Mouse (Mus musculus): Measurements from ENCODE around the gene Slc6a5. TPM values are rescaled to one million over a fixed set of nuclear protein-coding genes. Genes with fewer than 3 reads are reported as not detected.
A peak's percentile ranks its signal among the peaks of the same experiment; 100 is the strongest.

Gene Slc6a5
- polyA plus RNA-seq, 1 experiment from 2014 or later, result 0.46 TPM

- Histone ChIP-seq H3K27me3 (ENCODE audit: control insufficient read depth, insufficient read depth, low read length) (no peaks in the 10 kb centered on the region), H3K27ac (replicated peaks; ENCODE audit: low read depth, low read length) (no peak overlapping the region), H3K4me3 (replicated peaks; ENCODE audit: low read depth, low read length) (no peak overlapping the region), H3K36me3 (ENCODE audit: control insufficient read depth, insufficient read depth, low read length) (no peaks in the 10 kb centered on the region), H3K4me1 (ENCODE audit: control insufficient read depth, insufficient read depth, low read length) (no peaks in the 10 kb centered on the region), H3K9me3 (ENCODE audit: control insufficient read depth, low read length) (no peaks in the 10 kb centered on the region), H3K4me2 (ENCODE audit: low read length) (no peak overlapping the region), H3K9ac (replicated peaks; ENCODE audit: low read length) (no peak overlapping the region)
- no peak for ATAC-seq (ENCODE audit: low FRiP score, low TSS enrichment)
- 89% methylated on average over 9 of the region's 9 CpGs for WGBS
- no peak for DNase-seq
Observed at GRCm38 (mm10) chr7:49946691-49947090, 36.7 kb downstream of the Slc6a5 start.

GRCm38 (mm10) chr7:49953546-49954181, 43.7 kb downstream of the Slc6a5 start:
- Histone ChIP-seq H3K9ac (replicated peaks; ENCODE audit: low read length) (no peak overlapping the region), H3K4me1 (ENCODE audit: control insufficient read depth, insufficient read depth, low read length) (no peaks in the 10 kb centered on the region), H3K27ac (replicated peaks; ENCODE audit: low read depth, low read length) (no peak overlapping the region), H3K27me3 (ENCODE audit: control insufficient read depth, insufficient read depth, low read length) (no peaks in the 10 kb centered on the region), H3K36me3 (ENCODE audit: control insufficient read depth, insufficient read depth, low read length) (no peaks in the 10 kb centered on the region), H3K4me3 (replicated peaks; ENCODE audit: low read depth, low read length) (no peak overlapping the region), H3K9me3 (ENCODE audit: control insufficient read depth, low read length) (no peaks in the 10 kb centered on the region), H3K4me2 (ENCODE audit: low read length) (no peak overlapping the region)
- DNase-seq (peak; percentile 88), ATAC-seq (ENCODE audit: low FRiP score, low TSS enrichment) (peak; percentile 42; the same call in 1 of the 2 replicates)
- 47% methylated on average over 4 of the region's 4 CpGs for WGBS

GRCm38 (mm10) chr7:49954834-49955233, 44.9 kb downstream of the Slc6a5 start:
- Histone ChIP-seq H3K27me3 (ENCODE audit: control insufficient read depth, insufficient read depth, low read length) (no peaks in the 10 kb centered on the region), H3K36me3 (ENCODE audit: control insufficient read depth, insufficient read depth, low read length) (no peaks in the 10 kb centered on the region), H3K27ac (replicated peaks; ENCODE audit: low read depth, low read length) (no peak overlapping the region), H3K9ac (replicated peaks; ENCODE audit: low read length) (no peak overlapping the region), H3K4me3 (replicated peaks; ENCODE audit: low read depth, low read length) (no peak overlapping the region), H3K4me2 (ENCODE audit: low read length) (no peak overlapping the region), H3K4me1 (ENCODE audit: control insufficient read depth, insufficient read depth, low read length) (no peaks in the 10 kb centered on the region), H3K9me3 (ENCODE audit: control insufficient read depth, low read length) (no peaks in the 10 kb centered on the region)
- 79% methylated on average over 7 of the region's 7 CpGs for WGBS
- DNase-seq (no peak), ATAC-seq (ENCODE audit: low FRiP score, low TSS enrichment) (no peak)

- ATAC-seq (ENCODE audit: low FRiP score, low TSS enrichment) (no peak), DNase-seq (no peak)
- 87% methylated on average over 3 of the region's 3 CpGs for whole genome bisulfite sequencing
Observed at GRCm38 (mm10) chr7:49957142-49957541, 47.2 kb downstream of the Slc6a5 start.

GRCm38 (mm10) chr7:49963764-49964163, 53.8 kb downstream of the Slc6a5 start:
- Histone ChIP-seq H3K36me3 (ENCODE audit: control insufficient read depth, insufficient read depth, low read length) (no peaks in the 10 kb centered on the region), H3K27ac (replicated peaks; ENCODE audit: low read depth, low read length) (no peak overlapping the region), H3K4me3 (replicated peaks; ENCODE audit: low read depth, low read length) (no peak overlapping the region), H3K4me1 (ENCODE audit: control insufficient read depth, insufficient read depth, low read length) (no peaks in the 10 kb centered on the region), H3K9me3 (ENCODE audit: control insufficient read depth, low read length) (no peaks in the 10 kb centered on the region), H3K27me3 (ENCODE audit: control insufficient read depth, insufficient read depth, low read length) (no peaks in the 10 kb centered on the region), H3K4me2 (ENCODE audit: low read length) (no peak overlapping the region), H3K9ac (replicated peaks; ENCODE audit: low read length) (no peak overlapping the region)
- DNase-seq, result no peak
- WGBS, result 65% methylated on average over 2 of the region's 2 CpGs
- no peak for ATAC-seq (ENCODE audit: low FRiP score, low TSS enrichment)

More at GRCm38 (mm10) chr7:49957142-49957541, 47.2 kb downstream of the Slc6a5 start:
- Histone ChIP-seq H3K27ac (replicated peaks; ENCODE audit: low read depth, low read length) (no peak overlapping the region), H3K27me3 (ENCODE audit: control insufficient read depth, insufficient read depth, low read length) (no peaks in the 10 kb centered on the region), H3K9ac (replicated peaks; ENCODE audit: low read length) (no peak overlapping the region), H3K9me3 (ENCODE audit: control insufficient read depth, low read length) (no peaks in the 10 kb centered on the region), H3K4me2 (ENCODE audit: low read length) (no peak overlapping the region), H3K4me1 (ENCODE audit: control insufficient read depth, insufficient read depth, low read length) (no peaks in the 10 kb centered on the region), H3K4me3 (replicated peaks; ENCODE audit: low read depth, low read length) (no peak overlapping the region), H3K36me3 (ENCODE audit: control insufficient read depth, insufficient read depth, low read length) (no peaks in the 10 kb centered on the region)

GRCm38 (mm10) chr7:49969516-49969915, 59.6 kb downstream of the Slc6a5 start:
- Histone ChIP-seq H3K4me2 (ENCODE audit: low read length) (no peak overlapping the region), H3K27me3 (ENCODE audit: control insufficient read depth, insufficient read depth, low read length) (peaks cover 14% of the 10 kb centered on the region), H3K27ac (replicated peaks; ENCODE audit: low read depth, low read length) (no peak overlapping the region), H3K9ac (replicated peaks; ENCODE audit: low read length) (no peak overlapping the region), H3K4me3 (replicated peaks; ENCODE audit: low read depth, low read length) (no peak overlapping the region), H3K4me1 (ENCODE audit: control insufficient read depth, insufficient read depth, low read length) (peaks cover 2% of the 10 kb centered on the region; the same call in 1 of the 2 replicates), H3K36me3 (ENCODE audit: control insufficient read depth, insufficient read depth, low read length) (no peaks in the 10 kb centered on the region), H3K9me3 (ENCODE audit: control insufficient read depth, low read length) (no peaks in the 10 kb centered on the region)
- no peak for DNase-seq
- ATAC-seq (ENCODE audit: low FRiP score, low TSS enrichment), result no peak
- WGBS, result 28% methylated on average over 4 of the region's 4 CpGs

- Histone ChIP-seq H3K27ac (replicated peaks; ENCODE audit: low read depth, low read length) (peak within 1 kb of the TSS; percentile 32; the same call in 1 of the 2 replicates), H3K9me3 (ENCODE audit: control insufficient read depth, low read length) (no peaks in the 10 kb centered on the region)
- DNase-seq, result peak; percentile 72
Observed at GRCm38 (mm10) chr7:49974841-49975440, 65.0 kb downstream of the Slc6a5 start, which contains the start of gene Nell1. Gene Nell1 (plus strand): TSS chr7:49974864.

GRCm38 (mm10) chr7:49975441-49976121, 65.6 kb downstream of the Slc6a5 start:
- H3K27ac ChIP-seq (replicated peaks; ENCODE audit: low read depth, low read length), result peak overlapping the region; percentile 32; the same call in 1 of the 2 replicates
- H3K9ac ChIP-seq (replicated peaks; ENCODE audit: low read length), result peak overlapping the region; percentile 57
- ATAC-seq (ENCODE audit: low FRiP score, low TSS enrichment) (0 out of 2 replicates have a peak, but pooled peaks have one; percentile 51), DNase-seq (peak; percentile 71)
- WGBS, result under 1% methylated on average over 40 of the region's 40 CpGs
- peak overlapping the region; percentile 98 for H3K4me2 ChIP-seq (ENCODE audit: low read length)
- peaks cover 12% of the 10 kb centered on the region for H3K4me1 ChIP-seq (ENCODE audit: control insufficient read depth, insufficient read depth, low read length)
- peak overlapping the region; percentile 59 for H3K4me3 ChIP-seq (replicated peaks; ENCODE audit: low read depth, low read length)
- H3K36me3 ChIP-seq (ENCODE audit: control insufficient read depth, insufficient read depth, low read length), result no peaks in the 10 kb centered on the region
- no peaks in the 10 kb centered on the region for H3K9me3 ChIP-seq (ENCODE audit: control insufficient read depth, low read length)
- H3K27me3 ChIP-seq (ENCODE audit: control insufficient read depth, insufficient read depth, low read length), result peaks cover 40% of the 10 kb centered on the region

More at GRCm38 (mm10) chr7:49974841-49975440, 65.0 kb downstream of the Slc6a5 start, which contains the start of gene Nell1:
- H3K4me3 ChIP-seq (replicated peaks; ENCODE audit: low read depth, low read length), result peak within 1 kb of the TSS; percentile 59
- H3K4me1 ChIP-seq (ENCODE audit: control insufficient read depth, insufficient read depth, low read length), result peaks cover 12% of the 10 kb centered on the region
- WGBS, result under 1% methylated on average over 52 of the region's 52 CpGs
- ATAC-seq (ENCODE audit: low FRiP score, low TSS enrichment), result peak; percentile 72
- no peaks in the 10 kb centered on the region for H3K36me3 ChIP-seq (ENCODE audit: control insufficient read depth, insufficient read depth, low read length)
- peak within 1 kb of the TSS; percentile 98 for H3K4me2 ChIP-seq (ENCODE audit: low read length)
- H3K9ac ChIP-seq (replicated peaks; ENCODE audit: low read length), result peak within 1 kb of the TSS; percentile 57
- peaks cover 40% of the 10 kb centered on the region for H3K27me3 ChIP-seq (ENCODE audit: control insufficient read depth, insufficient read depth, low read length)
